Mouse (Mus musculus) spleen, embryonic (tissue): ENCODE measurements around the gene Nipsnap1.

Source experiments
- CTCF ChIA-PET: fragments of 350-600 bp; sonication (Branson Sonifier 250); formaldehyde crosslinking; loops from one replicate; lab custom pipeline; 2022; lab: Charles Lee

The Nipsnap1 gene

GRCm38 (mm10) chr11:4873755-4874475 is at the start of gene Nipsnap1:
TSS of gene Nipsnap1 (plus strand) at chr11:4873951.
- CTCF ChIA-PET: no interaction called here

DNA sequence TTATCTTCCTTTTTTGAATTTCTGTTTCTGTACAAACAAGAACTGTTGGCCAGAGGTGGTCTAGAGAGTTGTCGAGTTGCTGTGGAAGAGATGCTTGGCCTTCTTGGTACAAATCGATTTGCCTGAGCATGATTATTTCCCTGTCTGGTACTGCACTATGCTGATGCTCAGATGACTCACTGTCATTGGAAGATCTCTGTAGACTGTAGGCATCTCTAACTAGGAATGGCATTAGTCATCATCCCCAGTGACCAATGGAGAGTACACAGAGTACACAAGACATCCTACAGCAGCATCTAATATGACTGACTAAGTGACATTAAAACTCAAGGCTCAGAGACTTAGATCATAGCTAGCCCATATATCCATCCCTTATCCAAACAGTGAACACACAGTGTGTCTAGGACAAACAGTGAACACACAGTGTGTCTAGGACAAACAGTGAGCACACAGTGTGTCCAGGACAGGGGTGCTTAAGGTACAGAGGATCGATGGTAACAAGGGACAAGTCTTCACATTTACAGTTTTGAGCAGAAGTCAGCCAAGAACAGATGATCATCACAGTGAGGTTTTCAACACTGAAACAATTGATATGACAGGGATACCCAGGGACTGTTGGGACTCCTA is 47.5 kb upstream of the Nipsnap1 start:
- CTCF ChIA-PET: no interaction called here

DNA sequence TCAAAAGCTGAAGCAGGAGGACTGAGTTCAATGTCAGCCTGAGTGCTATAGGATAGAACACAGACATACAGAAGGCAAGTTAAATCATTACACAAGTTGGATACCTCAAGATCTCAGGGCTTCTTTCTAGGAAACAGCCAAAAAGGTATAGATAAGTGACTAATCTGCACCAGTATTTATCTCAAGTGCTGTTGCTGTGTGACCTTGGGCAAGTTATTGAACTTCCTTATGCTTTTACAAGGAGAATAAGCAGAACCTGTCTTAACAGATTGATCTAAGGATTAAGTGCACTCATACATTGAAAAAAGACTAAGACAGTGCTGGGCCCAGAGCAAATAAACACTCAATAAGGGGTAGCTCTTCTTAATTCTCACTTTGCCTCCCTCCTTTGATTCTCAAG is 46.4 kb upstream of the Nipsnap1 start:
- CTCF ChIA-PET: no interaction called here

DNA sequence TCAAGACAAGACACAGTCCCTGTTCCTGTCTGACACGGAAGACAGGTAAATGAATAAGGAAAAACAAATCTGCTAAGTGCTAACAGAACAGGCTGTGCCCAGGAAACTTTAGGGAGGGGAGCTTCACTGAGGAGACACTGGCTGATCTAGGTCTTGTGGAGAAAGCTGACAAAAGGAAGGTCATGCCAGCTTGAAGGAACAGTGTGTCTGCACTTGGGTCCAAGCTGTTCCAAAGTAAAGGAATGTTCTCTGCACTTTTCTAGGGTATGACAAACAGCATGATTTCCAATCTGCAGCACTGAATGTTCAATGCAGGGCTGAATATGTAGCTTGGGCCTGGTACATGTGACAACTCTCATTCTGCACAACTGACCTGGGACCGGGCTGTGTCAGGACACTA is 45.8 kb upstream of the Nipsnap1 start:
- CTCF ChIA-PET: no interaction called here

DNA sequence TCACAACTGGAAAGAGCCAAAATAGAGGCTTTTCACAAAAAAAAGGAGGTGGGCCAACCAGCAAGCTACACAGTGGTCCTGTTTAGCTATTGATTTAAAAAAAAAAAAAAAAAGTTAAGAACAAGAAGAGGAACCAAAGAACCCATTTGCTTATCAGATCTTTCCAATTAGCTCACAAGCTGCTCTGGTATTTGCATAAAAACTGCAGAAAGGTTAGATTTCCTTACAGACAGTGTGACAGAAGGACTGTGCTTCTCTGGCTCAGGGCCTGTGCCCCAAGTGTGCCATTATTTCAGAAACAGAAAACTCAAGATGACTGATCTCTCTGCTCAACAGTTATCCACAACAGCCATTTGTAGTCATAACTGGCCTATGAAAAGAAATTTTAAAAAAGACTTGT is 42.7 kb upstream of the Nipsnap1 start:
- CTCF ChIA-PET: no interaction called here

DNA sequence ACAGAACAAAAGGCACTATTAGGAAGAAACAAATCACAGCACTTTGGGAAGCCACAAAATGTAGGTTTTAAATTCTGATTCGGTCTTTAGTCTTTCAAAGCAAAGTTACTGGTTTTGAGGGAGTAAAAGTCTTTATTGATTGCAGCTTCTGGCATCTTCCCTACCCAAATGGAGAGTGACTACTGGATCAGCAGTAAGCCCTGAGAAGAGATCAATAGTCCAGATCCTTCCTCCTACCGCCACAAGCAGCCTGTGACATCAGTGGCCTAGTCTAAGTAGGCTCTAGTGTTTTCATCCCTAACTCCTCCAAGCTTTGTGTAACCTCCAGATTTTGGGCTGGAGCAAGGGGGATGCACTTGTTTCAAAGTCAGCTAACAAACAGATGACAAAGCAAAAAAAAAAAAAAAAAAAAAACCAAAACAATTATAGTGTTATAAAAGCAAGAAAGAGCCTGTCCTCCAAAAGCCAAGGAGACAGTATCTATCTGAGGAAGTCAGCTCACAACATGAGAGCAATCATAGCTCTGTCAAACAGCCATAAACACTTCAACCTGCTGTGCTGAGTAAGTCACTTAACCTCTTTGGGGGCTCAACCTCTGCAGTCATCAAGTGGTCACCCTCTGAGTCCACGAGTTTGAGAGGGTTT is 40.3 kb upstream of the Nipsnap1 start:
- CTCF ChIA-PET: interaction anchor here (0.6 to 0.7 kb wide), 2 partner anchors 170 to 253 kb away, joined by 5 to 13 read pairs; no protein-coding TSS in a partner anchor

- CTCF ChIA-PET: no interaction called here
Measured at GRCm38 (mm10) chr11:4835436-4835835, 38.3 kb upstream of the Nipsnap1 start.

GRCm38 (mm10) chr11:4836755-4837154 is 37.0 kb upstream of the Nipsnap1 start:
- CTCF ChIA-PET: interaction anchor here (0.6 to 0.7 kb wide), 2 partner anchors 41 to 145 kb away, joined by 3 to 6 read pairs; no protein-coding TSS in a partner anchor

GRCm38 (mm10) chr11:4837342-4837741 is 36.4 kb upstream of the Nipsnap1 start:
- CTCF ChIA-PET: no interaction called here

DNA sequence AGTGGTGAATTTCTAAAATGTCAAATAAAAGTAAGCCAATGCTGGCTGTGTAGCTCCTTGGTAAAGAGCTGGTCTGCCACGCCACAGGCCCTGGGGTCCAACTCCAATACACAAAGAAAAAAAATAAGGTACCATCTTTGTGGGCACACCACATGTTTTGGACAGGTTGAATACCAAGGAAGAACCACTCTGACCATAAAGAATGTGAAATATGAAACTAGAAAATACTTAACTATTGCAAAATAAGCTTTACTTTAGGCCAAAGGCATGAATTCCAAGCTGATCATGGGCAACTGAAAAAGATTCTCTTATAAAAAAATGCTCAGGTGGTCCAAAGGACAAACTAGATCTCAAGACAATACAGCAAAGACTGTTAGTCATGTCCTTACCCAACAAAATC is 35.5 kb upstream of the Nipsnap1 start:
- CTCF ChIA-PET: interaction anchor here (0.6 kb wide), 1 partner anchor 858 kb away, joined by 5 read pairs; no protein-coding TSS in a partner anchor

DNA sequence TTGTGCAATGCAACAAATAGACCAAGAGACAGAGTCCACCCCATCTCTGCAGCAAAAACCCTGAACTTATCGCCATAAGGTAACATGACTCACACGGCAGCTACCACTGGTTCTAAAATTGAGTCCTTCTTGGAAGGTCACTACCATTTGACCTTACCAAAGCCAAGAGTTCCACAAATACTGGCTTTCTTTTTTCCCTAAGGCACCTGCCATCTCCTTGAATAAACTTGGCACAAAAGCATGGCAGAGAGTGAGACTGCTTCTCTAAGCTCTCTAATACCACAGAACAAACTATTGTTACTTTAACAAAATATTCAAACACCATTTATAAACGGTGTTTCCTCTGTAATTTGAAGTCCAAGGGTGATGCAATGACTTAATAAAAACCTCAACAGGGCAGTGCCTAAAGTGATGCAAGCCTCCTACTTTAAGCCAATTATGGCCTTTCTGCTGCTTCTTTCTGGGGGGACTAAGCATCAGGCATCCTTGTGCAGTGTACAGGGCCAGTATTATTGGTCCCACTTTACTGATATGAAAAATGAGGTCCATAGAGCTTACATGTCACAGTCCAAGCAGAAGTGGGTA is 32.7 kb upstream of the Nipsnap1 start:
- CTCF ChIA-PET: no interaction called here

- CTCF ChIA-PET: interaction anchor here (0.6 kb wide), 2 partner anchors 17 to 914 kb away, joined by 3 to 17 read pairs; no protein-coding TSS in a partner anchor
Measured at GRCm38 (mm10) chr11:4848483-4849248, 25.1 kb upstream of the Nipsnap1 start.

DNA sequence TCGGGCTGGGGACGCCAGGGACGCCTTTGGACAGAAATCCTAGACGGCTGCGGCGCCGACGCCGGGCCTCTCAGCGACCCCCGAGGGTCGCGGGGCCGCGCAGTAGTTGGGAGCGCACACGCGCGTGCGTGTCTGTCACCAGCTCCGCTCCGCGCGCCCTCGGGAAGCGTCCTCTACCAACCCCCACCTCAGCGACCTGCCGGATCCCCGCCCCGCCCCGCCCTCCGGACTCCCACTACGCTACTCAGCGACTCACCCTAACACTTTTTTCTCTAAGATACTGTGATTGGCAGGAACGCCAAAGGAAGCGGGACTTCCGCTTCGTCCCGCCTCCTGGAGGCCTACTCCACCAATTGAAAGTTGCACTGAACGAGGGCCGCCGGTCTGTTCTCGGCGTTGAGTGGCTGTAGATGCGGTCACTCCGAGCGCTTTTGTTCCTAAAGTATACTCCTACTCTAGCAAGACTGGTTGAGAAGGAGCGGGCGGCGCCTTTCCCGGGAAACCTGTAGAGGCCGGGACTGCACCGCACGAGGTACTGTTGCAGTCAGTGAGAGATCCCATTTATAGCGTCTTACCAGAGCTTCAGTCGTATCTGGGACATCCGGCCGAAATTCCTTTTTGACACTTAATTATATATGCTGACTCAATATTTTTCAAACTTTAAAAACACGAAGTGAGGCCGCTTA is 24.4 kb upstream of the Nipsnap1 start, which contains the start of gene Nf2:
TSS of gene Nf2 (minus strand) at position 279 of the 686 bp plus-strand sequence.
- CTCF ChIA-PET: interaction anchor here (0.5 to 1.4 kb wide), 3 partner anchors 13 to 134 kb away, joined by 3 to 4 read pairs (median 3); no protein-coding TSS in a partner anchor

GRCm38 (mm10) chr11:4850404-4850803 is 23.3 kb upstream of the Nipsnap1 start:
- CTCF ChIA-PET: interaction anchor here (0.6 to 1.4 kb wide), 4 partner anchors 9 to 27 kb away, joined by 3 to 6 read pairs (median 4); no protein-coding TSS in a partner anchor

GRCm38 (mm10) chr11:4853021-4853420 is 20.7 kb upstream of the Nipsnap1 start:
- CTCF ChIA-PET: no interaction called here

DNA sequence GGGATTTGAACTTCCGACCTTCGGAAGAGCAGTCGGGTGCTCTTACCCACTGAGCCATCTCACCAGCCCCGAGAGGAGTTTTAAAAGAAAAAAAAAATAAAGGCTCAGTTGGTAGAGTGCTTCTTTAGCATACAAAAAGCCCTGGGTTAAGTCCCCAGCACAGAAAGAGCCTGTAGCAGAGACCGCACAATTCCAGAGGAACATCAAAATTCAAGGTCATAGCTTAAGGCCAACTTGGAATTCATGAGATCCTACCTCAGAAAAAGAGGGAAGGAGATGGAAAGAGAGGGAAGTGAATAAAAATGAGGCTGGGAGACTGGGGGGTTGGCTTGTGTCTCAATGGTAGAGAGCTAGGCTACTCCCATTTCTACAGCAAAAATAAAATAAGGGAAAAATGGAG is 19.6 kb upstream of the Nipsnap1 start:
- CTCF ChIA-PET: no interaction called here

- CTCF ChIA-PET: interaction anchor here (0.6 kb wide), 1 partner anchor 1133 kb away, joined by 3 read pairs; no protein-coding TSS in a partner anchor
Measured at GRCm38 (mm10) chr11:4858416-4858815, 15.3 kb upstream of the Nipsnap1 start.

DNA sequence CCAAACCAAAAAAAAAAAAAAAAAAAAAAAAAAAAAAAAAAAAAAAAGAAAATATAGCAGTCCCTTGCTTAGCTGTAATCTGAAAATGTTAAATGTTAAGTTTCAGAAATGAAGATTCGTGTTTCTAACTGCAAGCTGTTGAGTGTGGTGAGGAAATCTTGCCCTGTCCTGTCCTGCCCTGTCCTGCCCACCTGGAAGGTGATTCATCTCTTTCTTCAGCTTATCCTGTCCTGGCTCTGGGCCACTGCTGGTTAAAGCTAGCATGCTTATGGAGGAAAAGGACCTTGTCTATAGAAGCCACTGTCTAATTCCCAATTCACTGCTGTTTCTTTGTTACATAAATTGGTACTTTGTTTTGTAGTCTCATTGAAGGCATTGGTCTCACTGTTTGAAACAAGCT is 12.8 kb upstream of the Nipsnap1 start:
- CTCF ChIA-PET: interaction anchor here (0.6 to 1.0 kb wide), 2 partner anchors 18 to 608 kb away, joined by 3 read pairs; no protein-coding TSS in a partner anchor

- CTCF ChIA-PET: interaction anchor here (0.6 to 1.2 kb wide), 2 partner anchors 12 to 254 kb away, joined by 3 to 9 read pairs; partner anchors contain the start of gene Nf2
Measured at GRCm38 (mm10) chr11:4861816-4862604, 11.7 kb upstream of the Nipsnap1 start.
